Mouse (Mus musculus): ENCODE data around the gene Strn4.

GRCm38 (mm10) chr7:16810920-16811648 is 4.6 kb upstream of the Strn4 start:
- TF ChIP-seq CTCF (IDR thresholded peaks at IDR 0.05; ENCODE audit: borderline replicate concordance, control insufficient read depth, extremely low read depth, insufficient read depth, low read length, poor library complexity) = no peak
- TF ChIP-seq POLR2A (IDR thresholded peaks at IDR 0.05; ENCODE audit: control insufficient read depth, extremely low read depth, insufficient read depth, low read length, poor library complexity) = no peak
